Mouse (Mus musculus): Measurements from ENCODE around the gene Yipf1.

GRCm38 (mm10) chr4:107298071-107298606 is 16.0 kb upstream of the Yipf1 start:
- TF ChIP-seq MAX (IDR thresholded peaks at IDR 0.05; ENCODE audit: low read depth), result no peak
- no peak for TF ChIP-seq POLR2A (IDR thresholded peaks at IDR 0.05; ENCODE audit: insufficient read length, low read depth)
- TF ChIP-seq MYOD1 (IDR thresholded peaks at IDR 0.05; ENCODE audit: control insufficient read depth in 1 of 3, insufficient read length in 2 of 3, low read depth in 2 of 3), result no peak
- no peak for TF ChIP-seq USF1 (IDR thresholded peaks at IDR 0.05; ENCODE audit: low read depth)
- TF ChIP-seq TCF3 (IDR thresholded peaks at IDR 0.05; ENCODE audit: insufficient read length, low read depth), result no peak
